Mouse (Mus musculus) forebrain, postnatal 0 days (tissue): ENCODE data around the gene Lpp. TPM values are rescaled to one million over a fixed set of nuclear protein-coding genes. Genes with fewer than 3 reads are reported as not detected.
A peak's percentile ranks its signal among the peaks of the same experiment; 100 is the strongest.

Source experiments
- ATAC-seq: fragments of 200-750 bp; cut with Nextera tagmentation; 2 replicates; pipeline ENCODE4 v1.8.0; 2017; ENCODE audit warnings: mild to moderate bottlenecking, moderate library complexity
- DNase-seq: peaks from one replicate; pipeline ENCODE4 v3.0.0-alpha.2; 2015
- H3K27ac ChIP-seq: fragments of 300-500 bp; sonication (generic); 2 replicates; pipeline ENCODE4 v1.5.1; 2014; ENCODE audit warnings: low read depth, mild to moderate bottlenecking, antibody characterized with exemption, low read length, moderate library complexity, mixed read lengths
- H3K27me3 ChIP-seq: fragments of 300-500 bp; sonication (generic); 2 replicates; pipeline ENCODE4 v1.6.1; 2014; ENCODE audit warnings: mild to moderate bottlenecking, low read length, mixed read lengths; ENCODE audit not compliant: insufficient read depth
- H3K36me3 ChIP-seq: fragments of 300-500 bp; sonication (generic); 2 replicates; pipeline ENCODE4 v1.6.1; 2014; ENCODE audit warnings: mild to moderate bottlenecking, moderate library complexity; ENCODE audit not compliant: insufficient read depth
- H3K4me1 ChIP-seq: fragments of 300-500 bp; sonication (generic); 2 replicates; pipeline ENCODE4 v1.6.1; 2014; ENCODE audit warnings: antibody characterized with exemption; ENCODE audit not compliant: insufficient read depth
- H3K4me2 ChIP-seq: fragments of 300-500 bp; sonication (generic); 2 replicates; pipeline ENCODE4 v1.6.1; 2014; ENCODE audit warnings: low read depth, mild to moderate bottlenecking, moderate library complexity
- H3K4me3 ChIP-seq: fragments of 300-500 bp; sonication (generic); 2 replicates; pipeline ENCODE4 v1.5.1; 2014; ENCODE audit warnings: low read depth, low read length, mixed read lengths
- H3K9ac ChIP-seq: fragments of 300-500 bp; sonication (generic); 2 replicates; pipeline ENCODE4 v1.6.1; 2014; ENCODE audit warnings: mild to moderate bottlenecking
- H3K9me3 ChIP-seq: fragments of 300-500 bp; sonication (generic); 2 replicates; pipeline ENCODE4 v1.6.1; 2016; ENCODE audit warnings: low read length
- CTCF ChIP-seq: sonication (generic); IDR thresholded peaks from 2 replicates; pipeline ENCODE4 v1.5.1; 2016; ENCODE audit warnings: antibody characterized with exemption, control low read depth, low read depth
- WGBS: fragments of 180-500 bp; shearing (Covaris S2); extraction: QIAGEN DNeasy Blood & Tissue Kit; methylation state at CpG from one replicate; pipeline ENCODE4 v1.1.7; 2014; 5-methylcytosine and 5-hydroxymethylcytosine counted together
- polyA plus RNA-seq: library from polyadenylated mRNA; unstranded; fragments of >200 nt; fragmentation: Nextera tagmentation; extraction: Ambion mirVana; gene quantifications from 2 replicates; pipeline ENCODE4 v1.2.1, GENCODE M21; 2015
- total RNA-seq: library from RNA; depleted of rRNA; stranded (reverse); fragments of >200 nt; gene quantifications from 2 replicates; pipeline ENCODE4 v1.2.3, GENCODE M21; 2014

Gene Lpp
- total and polyA plus RNA-seq, 2 experiments from 2014 or later: 6.2 to 9.4 TPM

DNA sequence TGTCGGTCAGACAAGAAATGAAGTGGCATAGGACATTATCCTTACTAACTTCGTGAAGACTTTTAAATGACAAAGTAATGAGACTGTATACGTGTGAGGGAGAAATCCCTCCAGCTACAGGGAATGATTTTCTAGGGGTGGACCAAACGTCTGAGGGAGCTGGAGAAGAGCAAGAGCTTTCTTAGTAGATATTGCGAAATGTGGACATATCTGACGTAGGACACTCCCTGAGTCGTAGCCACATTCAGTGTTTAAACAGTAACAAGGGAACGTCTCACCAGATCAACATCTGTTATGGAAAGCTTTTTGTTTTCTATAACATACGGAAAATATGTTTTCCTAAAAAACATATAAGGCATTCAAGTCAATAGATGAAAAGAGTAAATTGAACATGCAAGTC lies 362.8 kb downstream of the Lpp start:
- Histone ChIP-seq H3K27me3 (no peaks in the 10 kb centered on the region), H3K9me3 (no peaks in the 10 kb centered on the region), H3K9ac (no peak overlapping the region), H3K36me3 (no peaks in the 10 kb centered on the region), H3K4me1 (no peaks in the 10 kb centered on the region), H3K4me3 (no peak overlapping the region), H3K4me2 (no peak overlapping the region), H3K27ac (no peak overlapping the region)
- no peak for DNase-seq
- ATAC-seq: no peak
- no peak for TF ChIP-seq CTCF
- 89% methylated on average over 9 of the region's 9 CpGs for WGBS

GRCm38 (mm10) chr16:24766051-24766450 lies 372.7 kb downstream of the Lpp start:
- H3K4me1 ChIP-seq: no peaks in the 10 kb centered on the region
- DNase-seq (no peak), ATAC-seq (no peak)
- WGBS: 96% methylated on average over 3 of the region's 3 CpGs
- no peaks in the 10 kb centered on the region for H3K9me3 ChIP-seq
- no peak for TF ChIP-seq CTCF
- H3K9ac ChIP-seq: no peak overlapping the region
- no peaks in the 10 kb centered on the region for H3K27me3 ChIP-seq
- no peak overlapping the region for H3K4me2 ChIP-seq
- H3K36me3 ChIP-seq: no peaks in the 10 kb centered on the region
- no peak overlapping the region for H3K27ac ChIP-seq
- H3K4me3 ChIP-seq: no peak overlapping the region

- no peak overlapping the region for H3K27ac ChIP-seq
- H3K36me3 ChIP-seq: no peaks in the 10 kb centered on the region
- H3K27me3 ChIP-seq: no peaks in the 10 kb centered on the region
- H3K9me3 ChIP-seq: no peaks in the 10 kb centered on the region
- no peak for ATAC-seq
- no peak for TF ChIP-seq CTCF
- H3K4me3 ChIP-seq: no peak overlapping the region
- H3K4me1 ChIP-seq: no peaks in the 10 kb centered on the region
- no peak overlapping the region for H3K4me2 ChIP-seq
- no peak overlapping the region for H3K9ac ChIP-seq
- 89% methylated on average over 2 of the region's 2 CpGs for WGBS
- no peak for DNase-seq
Measured at GRCm38 (mm10) chr16:24766596-24766995, 373.3 kb downstream of the Lpp start.

- H3K9ac ChIP-seq: no peak overlapping the region
- H3K9me3 ChIP-seq: no peaks in the 10 kb centered on the region
- no peak for TF ChIP-seq CTCF
- ATAC-seq: no peak
- H3K4me3 ChIP-seq: no peak overlapping the region
- 88% methylated on average over 2 of the region's 2 CpGs for WGBS
- no peaks in the 10 kb centered on the region for H3K27me3 ChIP-seq
- H3K27ac ChIP-seq: no peak overlapping the region
- DNase-seq: no peak
- H3K4me1 ChIP-seq: no peaks in the 10 kb centered on the region
- H3K36me3 ChIP-seq: no peaks in the 10 kb centered on the region
- H3K4me2 ChIP-seq: no peak overlapping the region
Measured at GRCm38 (mm10) chr16:24777053-24777452, 383.7 kb downstream of the Lpp start.

GRCm38 (mm10) chr16:24778432-24779274 lies 385.3 kb downstream of the Lpp start:
- ATAC-seq (peak; percentile 91), DNase-seq (peak; percentile 21)
- H3K4me2 ChIP-seq: no peak overlapping the region
- no peak overlapping the region for H3K9ac ChIP-seq
- WGBS: 60% methylated on average over 8 of the region's 8 CpGs
- H3K36me3 ChIP-seq: no peaks in the 10 kb centered on the region
- H3K4me3 ChIP-seq: no peak overlapping the region
- no peaks in the 10 kb centered on the region for H3K27me3 ChIP-seq
- no peaks in the 10 kb centered on the region for H3K4me1 ChIP-seq
- H3K9me3 ChIP-seq: no peaks in the 10 kb centered on the region
- no peak overlapping the region for H3K27ac ChIP-seq
- TF ChIP-seq CTCF: no peak

DNA sequence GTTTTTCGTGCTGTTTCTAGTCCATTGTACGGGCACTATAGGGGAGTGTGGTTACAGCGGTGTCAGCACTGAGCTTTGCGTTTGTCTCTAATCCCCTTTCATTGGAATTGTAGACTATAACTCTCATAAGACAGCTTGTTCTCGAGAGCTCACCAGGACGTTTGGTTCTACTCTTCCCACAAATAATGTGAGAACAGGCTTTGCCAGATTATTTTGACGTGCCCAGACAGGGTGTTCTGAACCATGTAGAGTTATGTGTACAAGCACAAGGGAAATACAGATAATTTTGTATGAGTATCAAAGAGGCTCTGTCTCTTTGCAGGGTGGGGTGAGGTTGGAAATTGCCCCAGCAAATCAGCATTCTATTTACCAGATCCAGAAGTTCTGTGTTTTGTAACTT lies 387.2 kb downstream of the Lpp start:
- H3K4me3 ChIP-seq: no peak overlapping the region

GRCm38 (mm10) chr16:24781922-24782321 lies 388.6 kb downstream of the Lpp start:
- H3K36me3 ChIP-seq: no peaks in the 10 kb centered on the region
- H3K9ac ChIP-seq: no peak overlapping the region
- 72% methylated on average over 3 of the region's 3 CpGs for WGBS
- no peaks in the 10 kb centered on the region for H3K27me3 ChIP-seq
- no peak overlapping the region for H3K27ac ChIP-seq
- TF ChIP-seq CTCF: no peak
- no peak overlapping the region for H3K4me2 ChIP-seq
- DNase-seq (no peak), ATAC-seq (no peak)
- H3K9me3 ChIP-seq: no peaks in the 10 kb centered on the region
- H3K4me3 ChIP-seq: no peak overlapping the region
- H3K4me1 ChIP-seq: no peaks in the 10 kb centered on the region

More for the DNA sequence above, 387.2 kb downstream of the Lpp start:
- Histone ChIP-seq H3K9ac (no peak overlapping the region), H3K9me3 (no peaks in the 10 kb centered on the region), H3K4me2 (no peak overlapping the region), H3K27me3 (no peaks in the 10 kb centered on the region), H3K4me1 (no peaks in the 10 kb centered on the region), H3K27ac (no peak overlapping the region), H3K36me3 (no peaks in the 10 kb centered on the region)
- DNase-seq: no peak
- no peak for TF ChIP-seq CTCF
- no peak for ATAC-seq
- WGBS: 47% methylated on average over 7 of the region's 7 CpGs
